Mouse (Mus musculus) induced T-regulatory cell, adult 2 months (primary cell): ENCODE data around the gene Ttc6.

Experiments used
- DNase-seq: peaks from one replicate; pipeline ENCODE4 v3.0.0-alpha.2; 2012; ENCODE audit warnings: low read depth

Gene Ttc6

DNA sequence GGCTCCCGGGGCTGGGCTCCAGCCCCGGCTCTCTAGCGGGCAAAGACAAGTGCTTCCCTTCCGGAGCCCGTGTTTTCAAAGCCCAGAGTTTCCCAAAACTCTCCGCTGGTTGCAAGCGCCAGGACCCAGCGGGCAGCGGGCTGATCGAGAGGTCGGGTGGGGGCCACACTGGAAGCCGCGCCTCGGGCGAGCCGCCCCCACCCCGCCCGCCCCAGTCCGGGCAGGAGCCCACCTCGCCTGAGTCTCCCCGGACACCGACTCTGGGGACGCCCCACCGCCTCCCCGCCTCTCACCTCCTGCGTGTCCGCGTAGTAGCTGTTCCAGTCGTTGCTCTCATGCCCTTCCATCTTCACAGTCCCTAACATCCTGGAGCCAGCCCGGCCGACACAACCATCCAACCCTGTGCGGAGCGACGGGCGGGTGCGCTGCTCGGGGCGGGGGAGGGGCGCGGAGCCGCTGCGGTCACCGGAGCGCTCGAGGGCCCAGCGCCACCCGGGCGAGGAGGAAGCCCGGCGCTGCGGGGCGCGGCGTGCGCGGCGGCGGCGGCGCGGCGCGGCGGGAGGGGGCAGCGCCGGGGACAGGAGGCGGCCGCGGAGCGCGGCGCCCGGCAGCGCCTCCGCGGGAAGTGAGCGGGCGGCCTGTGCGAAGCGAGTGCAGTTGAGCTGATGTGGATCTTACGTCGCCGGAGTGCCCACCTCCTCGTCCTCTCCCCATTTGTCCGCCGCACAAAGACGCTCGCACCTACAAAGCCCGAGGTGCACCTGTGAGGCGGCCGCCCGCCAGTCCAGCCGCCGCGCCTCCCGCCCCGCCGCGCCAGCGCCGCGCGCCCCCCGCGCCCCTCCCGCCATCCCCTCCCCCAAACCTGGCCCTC is 18.3 kb upstream of the Ttc6 start:
- DNase-seq: no peak

DNA sequence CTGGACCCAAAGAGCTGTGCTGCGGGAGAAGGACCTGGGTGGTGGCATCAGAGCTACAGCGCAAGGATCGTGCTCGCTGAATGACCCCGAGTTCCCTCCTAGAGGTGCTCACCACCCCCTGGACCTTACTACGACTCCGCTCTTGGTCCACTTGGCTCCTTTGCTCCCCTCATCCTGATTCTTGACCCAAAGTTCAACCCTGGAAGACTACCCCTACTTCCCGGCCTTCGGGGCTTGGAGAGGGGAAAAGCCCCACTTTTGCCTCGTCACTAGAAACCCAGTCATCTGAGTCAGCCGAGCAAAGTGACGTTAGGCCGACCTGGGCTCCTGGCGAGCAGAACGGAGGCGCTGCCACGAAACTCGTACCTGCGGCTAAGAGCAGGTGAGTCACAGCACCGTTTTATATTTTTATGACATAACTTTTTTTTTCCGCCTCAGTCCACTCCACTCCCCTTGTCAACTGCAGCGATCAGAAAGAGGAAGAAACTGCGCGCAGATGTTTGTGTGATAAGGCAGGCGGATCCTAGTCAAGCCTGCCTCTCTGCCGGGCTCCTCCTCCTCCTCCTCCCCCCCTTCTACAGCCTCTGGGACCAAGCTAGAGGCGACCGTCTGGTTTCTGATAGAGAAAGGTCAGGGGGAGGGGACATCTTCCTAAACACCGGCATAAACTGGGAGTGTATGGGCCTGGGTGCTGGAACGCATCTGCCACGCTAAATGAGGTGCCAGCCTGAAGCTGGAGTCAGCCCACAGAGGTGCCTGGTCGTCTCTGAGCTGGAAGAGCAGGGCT is 17.3 kb upstream of the Ttc6 start, which contains the start of gene Foxa1:
Foxa1 (minus strand) TSS at position 502 of the 787 bp plus-strand sequence.
- no peak for DNase-seq

DNA sequence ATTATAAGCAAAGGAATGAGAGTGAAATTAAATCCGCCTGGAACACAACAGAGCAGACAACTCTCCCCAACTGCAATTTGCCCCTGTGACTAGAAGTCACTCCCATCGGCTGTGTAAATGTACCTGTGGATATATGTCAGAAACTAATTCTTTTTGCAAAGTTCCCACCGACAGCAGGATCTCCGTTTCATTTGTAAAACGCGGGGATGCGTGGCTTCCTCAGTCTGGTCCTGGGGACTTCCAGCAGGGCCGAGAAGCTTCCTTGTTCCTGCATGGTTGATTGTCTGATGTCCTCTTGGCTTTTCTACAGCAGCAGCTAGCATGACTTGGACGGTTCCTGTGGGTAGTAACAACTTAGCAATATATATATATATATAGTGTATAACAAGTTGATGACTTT is 16.0 kb upstream of the Ttc6 start:
- no peak for DNase-seq

DNA sequence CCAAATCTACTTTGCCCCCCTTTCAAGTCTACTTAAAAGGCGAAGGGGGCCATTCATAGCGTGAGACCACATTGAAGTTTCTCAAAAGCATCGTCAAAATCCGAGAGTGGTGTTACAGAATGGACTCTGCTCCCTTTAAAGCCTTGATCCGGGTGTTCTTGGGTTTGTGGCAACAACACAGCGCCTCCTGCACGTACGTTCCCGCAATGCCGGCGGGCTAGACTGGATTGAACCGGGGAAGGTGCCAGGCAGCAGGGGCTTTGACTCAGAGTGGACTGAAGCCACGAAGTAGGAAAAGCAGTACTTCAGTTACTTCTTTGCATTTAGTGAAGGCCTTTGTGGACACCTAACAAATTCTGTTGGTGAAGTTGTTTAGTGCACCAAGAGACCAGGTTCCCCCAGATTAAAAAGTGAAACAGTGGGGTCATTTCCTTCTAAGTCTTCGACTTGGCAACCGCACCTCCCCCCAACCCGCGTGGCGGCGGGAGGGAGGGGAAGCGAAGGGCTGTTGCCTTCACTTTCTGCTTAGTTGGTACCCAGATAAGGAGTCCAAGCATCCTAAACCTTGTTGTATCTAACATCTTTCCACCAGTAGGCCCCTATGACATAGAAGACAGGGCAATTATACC is 15.4 kb upstream of the Ttc6 start:
- no peak for DNase-seq

- no peak for DNase-seq
Observed at GRCm38 (mm10) chr12:57548981-57549666, 14.8 kb upstream of the Ttc6 start.

DNA sequence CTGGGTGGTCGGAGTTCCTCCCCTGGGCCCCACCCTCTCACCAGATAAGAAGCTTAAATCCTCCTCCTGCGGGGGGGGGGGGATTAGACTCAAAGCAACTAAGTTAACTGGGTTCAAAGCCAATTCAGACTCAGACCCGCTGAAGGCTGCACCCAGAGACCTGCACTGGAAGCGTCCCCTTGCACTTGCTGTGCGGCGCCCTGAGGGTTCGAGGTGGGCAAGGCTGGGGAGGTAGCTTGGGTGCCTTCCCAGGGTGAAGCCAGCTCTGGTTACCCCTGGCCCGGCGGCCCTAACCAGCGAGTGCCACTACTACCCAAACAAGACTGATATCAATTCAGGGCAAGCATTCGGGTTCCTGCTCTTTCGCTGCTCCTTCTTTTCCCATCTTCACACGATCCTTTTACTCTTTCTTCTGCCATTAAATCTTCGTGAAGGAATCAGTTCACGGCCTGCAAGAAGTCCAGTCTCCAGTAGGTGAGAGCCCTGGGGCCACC is 14.2 kb upstream of the Ttc6 start:
- DNase-seq: no peak

- DNase-seq: no peak
Observed at GRCm38 (mm10) chr12:57550181-57550808, 13.6 kb upstream of the Ttc6 start.

- DNase-seq: no peak
Observed at GRCm38 (mm10) chr12:57550881-57551280, 13.0 kb upstream of the Ttc6 start.

- DNase-seq: no peak
Observed at GRCm38 (mm10) chr12:57552286-57552685, 11.6 kb upstream of the Ttc6 start.

GRCm38 (mm10) chr12:57554091-57554490 is 9.8 kb upstream of the Ttc6 start:
- no peak for DNase-seq

GRCm38 (mm10) chr12:57571773-57572172 is 7.9 kb downstream of the Ttc6 start:
- no peak for DNase-seq

DNA sequence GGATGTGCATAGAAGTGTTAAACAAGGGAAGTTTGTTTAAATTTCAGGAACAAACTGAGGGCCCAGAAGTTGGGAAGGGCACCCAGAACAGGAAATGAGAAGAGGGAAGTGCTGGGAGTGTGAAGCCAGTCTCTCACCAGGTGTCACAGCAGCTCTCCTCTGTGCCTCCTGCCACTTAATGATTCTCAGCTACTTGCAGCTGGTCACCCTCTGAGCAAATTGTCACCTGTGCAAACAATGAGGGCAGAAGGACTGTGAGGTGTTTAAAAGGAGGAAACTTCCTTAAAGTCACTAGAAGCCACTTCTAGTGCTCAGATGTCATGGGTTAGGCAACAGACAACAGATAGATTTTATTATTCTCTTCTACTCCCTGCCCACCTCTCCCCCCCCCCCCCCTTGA is 8.5 kb downstream of the Ttc6 start:
- no peak for DNase-seq

DNA sequence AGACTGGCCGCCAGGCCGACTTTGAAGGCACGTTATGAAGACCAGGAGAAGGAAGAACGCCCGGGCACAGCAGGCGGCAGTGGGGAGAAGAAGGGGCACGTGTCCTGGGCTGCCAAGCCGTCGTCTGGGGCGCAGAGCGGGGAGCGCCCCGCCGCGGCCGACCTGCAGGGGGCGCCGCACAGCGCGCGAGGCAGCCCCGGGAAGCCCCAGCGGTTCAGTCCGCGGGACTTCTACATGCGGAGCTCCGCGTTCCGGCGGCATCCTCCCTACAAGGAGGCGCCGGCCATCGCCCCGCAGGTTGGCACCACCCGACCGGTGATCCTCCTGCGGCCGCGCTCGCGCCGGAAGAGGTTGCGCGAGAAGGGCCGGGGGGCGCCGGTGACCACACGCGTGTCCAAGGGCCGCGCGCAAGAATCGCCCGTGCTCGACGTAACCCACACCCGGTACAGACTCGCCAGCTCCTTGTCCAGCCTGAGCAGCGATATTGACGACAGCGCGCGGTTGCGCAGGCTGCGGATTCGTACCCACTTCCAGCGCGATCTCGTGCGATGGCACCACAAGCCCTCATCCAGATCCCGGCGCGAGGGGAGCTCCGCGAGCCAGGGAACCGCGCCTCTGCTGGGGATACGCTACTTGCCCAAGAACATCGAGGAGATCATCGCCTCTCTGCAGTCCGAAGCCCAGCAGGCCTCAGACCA is 12.2 kb downstream of the Ttc6 start:
- DNase-seq: no peak

- no peak for DNase-seq
Observed at GRCm38 (mm10) chr12:57607624-57608023, 43.7 kb downstream of the Ttc6 start.

GRCm38 (mm10) chr12:57615137-57615536 is 51.2 kb downstream of the Ttc6 start:
- no peak for DNase-seq

GRCm38 (mm10) chr12:57622030-57622429 is 58.1 kb downstream of the Ttc6 start:
- DNase-seq: no peak

DNA sequence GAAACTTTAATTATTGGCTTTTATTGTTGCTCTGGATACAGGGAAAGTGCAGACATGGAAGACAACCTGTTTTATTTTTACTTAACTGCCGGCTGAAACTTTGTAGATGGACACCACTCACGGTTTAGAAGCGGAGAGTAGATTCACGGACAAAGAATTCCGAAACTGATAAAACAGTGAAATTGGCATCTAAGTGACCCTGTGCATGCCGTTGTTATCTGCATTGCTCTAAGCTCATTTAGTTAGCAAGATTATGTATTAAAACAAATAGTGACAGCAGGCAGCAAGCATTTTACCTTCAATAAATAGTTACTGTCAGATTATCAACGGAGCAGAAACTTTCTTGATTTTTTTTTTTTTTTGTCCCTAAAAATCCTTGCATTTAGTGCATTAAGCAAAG is 59.4 kb downstream of the Ttc6 start:
- DNase-seq: no peak

DNA sequence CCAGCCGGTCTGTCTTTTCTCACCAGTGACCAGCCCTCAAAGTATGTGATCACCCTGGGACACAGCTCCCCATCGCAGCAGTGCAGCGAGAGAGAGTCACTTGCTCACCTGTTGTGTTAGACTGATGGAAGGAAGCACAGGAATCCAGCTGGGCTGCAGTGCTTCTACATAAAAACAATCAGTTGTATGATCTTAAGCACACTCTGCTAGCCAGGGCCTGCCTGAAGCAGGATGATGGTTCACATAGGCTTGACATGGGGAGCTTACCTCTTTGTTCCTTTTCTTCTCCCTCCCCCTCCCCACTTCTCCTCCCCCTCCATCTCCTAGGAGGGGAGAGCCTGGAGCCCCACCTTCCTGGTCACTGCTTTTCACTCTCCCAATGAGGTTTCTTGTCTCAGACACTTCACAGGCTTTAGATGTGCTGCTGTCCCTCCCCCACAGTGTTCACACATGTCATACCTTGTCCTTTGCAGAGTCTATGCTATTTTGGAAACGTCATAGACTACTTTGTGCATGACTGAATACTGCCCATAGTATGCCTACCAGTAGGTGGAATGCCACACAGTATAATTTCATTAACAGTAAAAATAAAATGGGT is 60.2 kb downstream of the Ttc6 start:
- DNase-seq: no peak

GRCm38 (mm10) chr12:57650011-57650410 is 86.1 kb downstream of the Ttc6 start:
- DNase-seq: no peak

DNA sequence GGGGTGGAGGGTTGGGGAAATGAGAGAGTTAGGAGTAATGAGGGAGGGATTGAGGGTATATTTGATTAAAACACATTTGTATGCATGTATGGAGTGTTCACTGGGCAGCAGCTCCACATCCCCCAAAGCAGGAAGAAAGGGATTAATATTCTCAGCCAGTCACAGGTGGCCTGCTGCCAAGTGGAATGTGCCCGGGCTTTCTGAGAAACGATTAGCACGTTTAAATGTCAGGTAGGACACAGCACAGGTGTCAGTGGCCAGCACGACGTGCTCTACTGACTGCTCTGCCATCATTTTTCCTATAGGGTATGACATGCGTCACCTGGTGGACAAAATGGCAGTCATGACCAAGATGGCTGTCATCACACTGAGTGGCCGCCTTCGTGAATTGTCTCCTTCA is 86.8 kb downstream of the Ttc6 start:
- no peak for DNase-seq
